Mouse (Mus musculus) kidney, adult 2 months (tissue): ENCODE measurements around the gene Coa7. TPM values are rescaled to one million over a fixed set of nuclear protein-coding genes. Genes with fewer than 3 reads are reported as not detected.
"Not testable (repeated sequence)": the region's sequence is repeated elsewhere in the genome, so short reads cannot be mapped to it uniquely, and the experiment has no call there.

ENCODE experiments used
- DNase-seq: peaks from one replicate; pipeline ENCODE4 v3.0.0; 2021
- H3K27ac ChIP-seq: fragments of 200-500 bp; 2 replicates; pipeline ENCODE4 v1.5.1; 2012; ENCODE audit warnings: low read depth, low read length, control low read depth, inconsistent platforms; ENCODE audit not compliant: insufficient read depth
- H3K27me3 ChIP-seq: fragments of 200-500 bp; replicated peaks from 2 replicates; pipeline ENCODE4 v1.6.1; 2012; ENCODE audit warnings: mild to moderate bottlenecking, moderate library complexity, low read length, inconsistent platforms; ENCODE audit not compliant: control insufficient read depth, insufficient read depth
- H3K36me3 ChIP-seq: fragments of 200-500 bp; 2 replicates; pipeline ENCODE4 v1.6.1; 2012; ENCODE audit warnings: mild to moderate bottlenecking, moderate library complexity, low read length, inconsistent platforms; ENCODE audit not compliant: control insufficient read depth, insufficient read depth
- H3K4me1 ChIP-seq: fragments of 200-500 bp; 2 replicates; pipeline ENCODE4 v1.6.1; 2011; ENCODE audit warnings: low read length; ENCODE audit not compliant: control insufficient read depth, insufficient read depth
- H3K4me3 ChIP-seq: fragments of 200-500 bp; 2 replicates; pipeline ENCODE4 v1.5.1; 2011; ENCODE audit warnings: mild to moderate bottlenecking, low read depth, low read length, control low read depth; ENCODE audit not compliant: insufficient read depth
- CTCF ChIP-seq: fragments of 200-500 bp; conservative IDR thresholded peaks from 2 replicates; pipeline ENCODE4 v1.5.1; 2011; ENCODE audit warnings: low read depth, mild to moderate bottlenecking, control low read depth, low read length, moderate library complexity, mixed read lengths; ENCODE audit not compliant: insufficient read depth, insufficient read length
- POLR2A ChIP-seq: fragments of 200-500 bp; IDR thresholded peaks from one replicate; pipeline ENCODE4 v1.6.1; 2011; ENCODE audit warnings: low read depth, low read length, control low read depth
- WGBS: fragments of 180-500 bp; shearing (Covaris S2); methylation state at CpG from one replicate; pipeline ENCODE4 v1.1.7; 2018; 5-methylcytosine and 5-hydroxymethylcytosine counted together
- polyA plus RNA-seq: library from polyadenylated mRNA; depleted of rRNA; stranded (reverse); fragments of >200 nt; gene quantifications from 2 replicates; pipeline ENCODE4 v1.2.3, GENCODE M21; 2012

Gene Coa7
- polyA plus RNA-seq, 1 experiment: 21.2 TPM

DNA sequence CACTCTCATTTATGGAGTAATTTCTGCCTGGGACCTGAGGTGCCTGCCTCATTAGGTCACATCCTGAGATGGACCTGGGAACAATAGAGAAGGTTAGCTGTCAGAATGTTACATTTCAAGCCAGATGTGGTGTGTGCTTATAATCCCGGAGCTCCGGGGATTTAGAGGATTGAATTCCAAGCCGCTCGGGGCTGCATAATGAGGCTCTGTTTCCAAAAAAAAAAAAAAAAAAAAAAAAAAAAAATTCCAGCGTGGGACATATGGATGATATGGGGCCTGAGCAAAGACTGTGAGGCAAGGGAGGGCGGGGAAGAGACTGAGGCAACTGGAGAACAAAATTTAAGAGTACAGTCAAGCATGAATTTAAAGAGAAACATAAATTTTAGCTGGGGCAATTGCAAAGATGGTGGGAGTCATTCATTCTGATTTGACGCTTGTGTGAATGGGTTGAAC lies 16.7 kb downstream of the Coa7 start:
- Histone ChIP-seq H3K27me3 (no peaks in the 10 kb centered on the region), H3K4me1 (no peaks in the 10 kb centered on the region), H3K36me3 (no peaks in the 10 kb centered on the region), H3K27ac (no peak overlapping the region), H3K4me3 (no peak overlapping the region)
- WGBS: 41% methylated on average over 7 of the region's 7 CpGs
- DNase-seq: no peak
- no peak for TF ChIP-seq POLR2A
- TF ChIP-seq CTCF: no peak

GRCm38 (mm10) chr4:108345826-108346225 lies 17.9 kb downstream of the Coa7 start:
- no peak for DNase-seq
- Histone ChIP-seq H3K36me3 (no peaks in the 10 kb centered on the region), H3K4me3 (no peak overlapping the region), H3K4me1 (no peaks in the 10 kb centered on the region), H3K27ac (no peak overlapping the region), H3K27me3 (no peaks in the 10 kb centered on the region)
- TF ChIP-seq CTCF: no peak
- TF ChIP-seq POLR2A: no peak
- WGBS: 65% methylated on average over 5 of the region's 5 CpGs

DNA sequence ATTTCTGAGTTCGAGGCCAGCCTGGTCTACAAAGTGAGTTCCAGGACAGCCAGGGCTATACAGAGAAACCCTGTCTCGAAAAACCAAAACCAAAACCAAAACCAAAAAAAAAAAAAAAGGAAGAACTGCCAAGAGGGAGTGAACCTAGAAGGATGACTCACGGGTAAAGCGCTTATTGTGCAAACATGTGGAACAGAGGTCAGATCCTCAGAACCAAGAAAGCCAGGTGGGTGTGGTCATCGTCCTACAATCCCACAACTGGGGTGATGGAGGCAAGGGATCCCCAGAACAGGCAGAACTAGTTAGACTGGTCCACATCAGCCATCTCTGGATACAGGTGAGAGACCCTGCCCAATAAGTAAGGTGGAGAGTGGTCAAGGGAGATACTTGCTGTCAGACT lies 19.2 kb downstream of the Coa7 start:
- Histone ChIP-seq H3K36me3 (no peaks in the 10 kb centered on the region), H3K27me3 (no peaks in the 10 kb centered on the region), H3K4me3 (no peak overlapping the region), H3K4me1 (no peaks in the 10 kb centered on the region), H3K27ac (no peak overlapping the region)
- DNase-seq: no peak
- TF ChIP-seq CTCF (no peak), POLR2A (no peak)
- 43% methylated on average over 5 of the region's 5 CpGs for WGBS

DNA sequence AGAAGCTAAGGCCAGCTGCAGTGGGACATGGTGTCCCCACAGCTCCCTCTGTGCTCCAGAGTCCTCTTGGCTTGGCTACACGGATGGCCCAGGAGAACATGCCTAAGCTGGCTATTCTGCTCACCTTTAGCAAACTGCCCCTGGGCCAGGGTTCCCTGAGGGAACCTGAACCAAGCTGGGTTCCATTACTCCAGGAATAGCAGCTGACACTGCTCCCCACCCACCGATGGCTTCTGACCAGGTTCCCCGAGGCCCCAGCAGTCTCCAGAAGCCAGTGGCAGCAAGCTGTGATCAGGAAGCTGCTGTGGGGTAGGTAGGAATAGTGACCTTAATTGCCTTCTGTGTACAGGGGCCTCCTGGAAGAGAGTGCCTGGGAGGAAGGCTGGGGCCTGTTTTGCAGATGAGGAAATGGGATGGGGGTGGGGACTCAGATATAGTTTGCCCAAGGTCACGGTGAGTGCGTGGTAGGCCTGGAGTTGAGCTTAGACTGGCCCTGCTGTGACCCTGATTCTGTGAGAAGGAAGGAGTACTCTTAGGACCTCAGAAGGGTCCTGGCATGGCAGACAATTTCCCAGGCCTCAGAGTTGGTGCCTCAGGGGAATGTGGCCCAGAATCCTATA lies 20.4 kb downstream of the Coa7 start:
- H3K27ac ChIP-seq: no peak overlapping the region
- no peaks in the 10 kb centered on the region for H3K27me3 ChIP-seq
- H3K4me1 ChIP-seq: no peaks in the 10 kb centered on the region
- DNase-seq: no peak
- 48% methylated on average over 5 of the region's 5 CpGs for WGBS
- H3K4me3 ChIP-seq: no peak overlapping the region
- TF ChIP-seq CTCF: no peak
- TF ChIP-seq POLR2A: no peak
- no peaks in the 10 kb centered on the region for H3K36me3 ChIP-seq

DNA sequence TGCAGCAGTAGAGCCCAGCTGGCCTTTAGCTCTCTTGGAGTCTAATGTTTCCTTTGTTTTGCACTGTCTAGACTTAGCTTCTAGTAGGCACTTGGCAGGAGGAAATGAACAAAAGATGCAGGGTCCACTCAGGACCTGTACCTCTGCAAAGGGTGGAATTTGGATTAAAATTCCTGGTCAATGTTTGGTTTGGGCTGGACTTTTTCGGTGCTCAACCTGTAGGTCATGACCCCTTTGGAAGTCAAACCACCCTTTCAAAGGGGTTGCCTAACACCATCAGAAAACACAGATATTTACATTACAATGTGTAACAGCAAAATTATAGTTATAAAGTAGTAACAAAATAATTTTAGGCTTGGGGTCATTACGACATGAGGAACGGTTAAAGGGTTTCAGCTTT lies 21.1 kb downstream of the Coa7 start:
- TF ChIP-seq CTCF (no peak), POLR2A (no peak)
- H3K4me1 ChIP-seq: no peaks in the 10 kb centered on the region
- no peak overlapping the region for H3K27ac ChIP-seq
- no peaks in the 10 kb centered on the region for H3K36me3 ChIP-seq
- WGBS: 94% methylated on average over 3 of the region's 3 CpGs
- no peak for DNase-seq
- H3K27me3 ChIP-seq: no peaks in the 10 kb centered on the region
- no peak overlapping the region for H3K4me3 ChIP-seq

DNA sequence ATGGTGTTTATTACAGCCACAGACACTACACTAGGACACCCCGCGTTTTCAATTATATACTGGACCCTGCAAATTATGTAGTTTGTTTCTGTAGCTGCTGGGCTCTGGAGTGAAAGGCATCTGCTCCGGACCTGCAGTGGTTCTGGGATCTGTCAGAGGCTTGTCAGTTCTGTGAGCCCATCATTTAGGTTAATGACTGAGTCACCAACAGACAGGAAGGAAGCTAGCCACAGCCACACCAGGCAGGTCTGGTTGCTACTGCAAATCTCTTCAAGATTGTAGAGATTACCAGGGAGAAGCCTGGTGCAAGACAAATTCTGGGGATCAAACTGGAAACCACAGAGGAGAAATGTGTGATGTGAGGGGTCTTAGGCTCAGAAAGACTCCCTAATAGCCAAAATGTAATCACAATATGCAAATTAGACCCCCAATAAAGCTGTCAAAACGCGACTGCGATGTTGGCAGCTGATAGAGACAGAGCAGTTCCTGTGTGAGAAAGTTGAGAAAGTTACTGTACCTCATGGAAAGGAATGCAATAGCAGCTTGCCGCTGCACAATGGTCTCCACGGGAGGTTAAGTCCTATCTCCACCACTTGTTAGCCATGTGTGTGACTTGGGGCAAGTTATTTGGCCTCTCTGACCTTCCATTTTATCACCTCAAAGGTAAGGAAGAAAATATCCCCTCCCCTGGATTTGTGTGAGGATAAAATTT lies 22.1 kb downstream of the Coa7 start:
- H3K4me1 ChIP-seq: no peaks in the 10 kb centered on the region
- H3K27ac ChIP-seq: no peak overlapping the region
- WGBS: 39% methylated on average over 8 of the region's 8 CpGs
- no peak overlapping the region for H3K4me3 ChIP-seq
- no peaks in the 10 kb centered on the region for H3K27me3 ChIP-seq
- H3K36me3 ChIP-seq: no peaks in the 10 kb centered on the region
- no peak for TF ChIP-seq CTCF
- DNase-seq: no peak

- peak; percentile 46 for DNase-seq
- Histone ChIP-seq H3K4me1 (no peaks in the 10 kb centered on the region), H3K27ac (no peak overlapping the region), H3K36me3 (no peaks in the 10 kb centered on the region), H3K27me3 (no peaks in the 10 kb centered on the region), H3K4me3 (no peak overlapping the region)
- WGBS: 15% methylated on average over 8 of the region's 8 CpGs
- TF ChIP-seq POLR2A: no peak
- TF ChIP-seq CTCF: no peak
Measured at GRCm38 (mm10) chr4:108350819-108351218, 22.9 kb downstream of the Coa7 start.

DNA sequence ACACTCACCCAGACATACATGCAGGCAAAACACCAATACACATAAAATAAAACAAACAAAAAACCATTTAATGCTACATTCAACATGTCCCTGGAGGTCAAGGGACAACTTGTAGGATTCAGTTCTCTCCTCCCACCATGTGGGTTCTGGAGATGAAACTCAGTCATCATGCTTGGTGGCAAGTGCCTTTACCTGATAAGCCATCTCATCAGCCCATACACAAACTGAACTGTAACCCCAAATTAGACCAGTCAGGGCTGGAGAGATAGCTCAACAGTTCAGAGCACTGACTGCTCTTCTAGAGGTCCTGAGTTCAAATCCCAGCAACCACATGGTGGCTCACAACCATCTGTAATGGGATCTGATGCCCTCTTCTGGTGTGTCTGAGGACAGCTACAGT lies 25.7 kb downstream of the Coa7 start:
- not testable (repeated sequence) for DNase-seq

More for the DNA sequence above, 25.7 kb downstream of the Coa7 start:
- not testable (repeated sequence) for H3K27me3 ChIP-seq, H3K4me1 ChIP-seq, H3K36me3 ChIP-seq, H3K4me3 ChIP-seq, H3K27ac ChIP-seq
